Mouse (Mus musculus): ENCODE results near the gene Gm11273.
"Not testable (repeated sequence)": the region's sequence is repeated elsewhere in the genome, so short reads cannot be mapped to it uniquely, and the experiment has no call there.

DNA sequence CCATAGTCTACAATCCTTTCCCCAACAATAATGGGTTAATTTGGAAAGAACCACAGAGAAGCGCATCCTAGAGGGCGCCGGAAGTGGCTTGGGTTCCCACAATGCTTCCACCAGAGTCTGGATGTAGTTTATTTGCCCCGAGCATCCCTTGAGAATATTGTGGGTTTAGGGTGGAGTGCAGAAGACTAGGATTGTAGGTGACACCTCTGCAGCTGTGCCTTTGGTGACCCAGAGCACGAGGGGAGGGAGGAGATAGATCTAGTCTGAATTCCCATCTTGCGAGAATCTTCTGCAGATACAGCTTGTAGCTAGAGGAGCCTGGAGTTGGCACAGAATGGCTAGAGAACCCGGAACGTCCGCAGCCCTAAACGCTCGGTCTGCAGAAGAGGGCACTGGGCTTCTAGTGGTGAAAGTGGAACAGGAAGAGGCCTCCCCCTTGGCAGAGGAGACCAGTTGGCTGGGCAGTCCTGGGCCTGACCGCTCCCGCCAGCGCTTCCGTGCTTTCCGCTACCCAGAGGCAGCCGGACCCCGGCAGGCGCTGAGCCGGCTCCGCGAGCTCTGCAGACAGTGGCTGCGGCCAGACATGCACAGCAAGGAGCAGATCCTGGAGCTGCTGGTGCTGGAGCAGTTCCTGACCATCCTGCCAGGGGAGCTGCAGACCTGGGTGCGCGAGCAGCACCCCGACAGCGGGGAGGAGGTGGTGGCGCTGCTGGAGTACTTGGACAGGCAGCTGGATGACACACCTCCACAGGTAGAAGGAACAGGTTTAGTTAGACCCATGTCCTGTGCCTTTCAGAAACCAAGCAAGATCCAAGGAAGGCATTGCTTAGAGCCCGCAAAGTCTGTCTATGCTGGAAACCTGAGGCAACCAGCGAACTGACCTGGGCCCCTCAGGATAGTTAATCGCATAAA is 22.2 kb downstream of the Gm11273 start, which contains the start of the genes Zkscan4 and Gm10065:
- not testable (repeated sequence) for TF ChIP-seq POLR2A (IDR thresholded peaks at IDR 0.05; ENCODE audit: borderline replicate concordance, control insufficient read depth, low read depth, low read length); CTCF (IDR thresholded peaks at IDR 0.05; ENCODE audit: control insufficient read depth, insufficient read depth, low read length)
